In the genomic region with DNA sequence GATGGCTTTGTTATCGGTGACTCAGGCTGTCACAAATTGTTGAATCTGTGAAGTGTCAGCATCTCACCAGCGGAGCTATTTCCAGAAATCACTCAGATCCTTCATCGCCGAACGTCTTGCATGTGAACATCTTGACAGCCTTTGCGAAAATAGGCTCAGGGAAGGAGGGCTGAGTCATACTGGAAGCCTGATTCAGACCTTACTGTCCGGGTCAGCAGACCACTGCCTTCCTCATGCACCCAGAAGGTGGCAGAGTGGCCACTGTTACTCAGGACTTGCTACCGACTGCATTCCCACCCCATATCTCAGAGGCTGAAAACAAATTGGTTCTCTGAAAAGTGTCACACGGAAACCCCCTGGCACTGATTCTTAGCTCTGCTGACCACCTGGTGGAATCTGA, we compare ENCODE assay signal across 9 mouse cellular contexts. TPM values are rescaled to one million over a fixed set of nuclear protein-coding genes. Genes with fewer than 3 reads are reported as not detected.
DNase-seq lines count a peak whose midpoint lies in the region; ATAC-seq lines count a peak whose summit lies in the region.
"Had no signal": no experiment of that assay in that cellular context is flagged by ENCODE, and none has a peak within 500 bp of the region (broad histone marks: within the 10 kb centered on the region; RNA-seq: fewer than 3 reads in every experiment).

No protein-coding gene starts in this region.

- ATAC-seq in erythroblast, adult 5-6 weeks (replicated peaks; ENCODE audit: low FRiP score, poor library complexity, severe bottlenecking) = no peak
- ATAC-seq: midbrain, embryonic 13.5 days had no signal

- peak; percentile 11 to 19 for DNase-seq in cerebellum, postnatal 14 days
- no peak for DNase-seq in cerebellum, adult 9-11 months
- peak; percentile 82 for DNase-seq in A20 (ENCODE audit: low read depth, low spot score)
- peak; percentile 20 to 28 for DNase-seq in frontal cortex, postnatal 10 days (ENCODE audit: low spot score in 2 of 2)
- DNase-seq in left cerebral cortex, adult 9 months (ENCODE audit: low spot score in 2 of 2) = peak; percentile 51 to 58
- DNase-seq in T-cell, adult 2 months (ENCODE audit: low spot score) = no peak
- DNase-seq in urinary bladder, adult 2 months (ENCODE audit: low spot score) = no peak

RNA-seq across cellular contexts. Expression of gene Dusp22, which starts 55.9 kb away (rescaled TPM):
- 32.9 and 37.0 TPM in 2 replicates for polyA plus RNA-seq in urinary bladder, adult 2 months (2012; rRNA removed)
- 2.1 and 10.0 TPM in 2 replicates for total RNA-seq in erythroblast, adult 5-6 weeks (2015; ENCODE audit: low replicate concordance)
- total RNA-seq in erythroblast, adult 5-6 weeks (2017; ENCODE audit: low replicate concordance) = 1.1 and 4.5 TPM in 2 replicates

RNA-seq across cellular contexts. Expression of gene Uqcrfs1, which starts 58.8 kb away (rescaled TPM):
- polyA plus RNA-seq in urinary bladder, adult 2 months (2012; rRNA removed) = 127 and 137 TPM in 2 replicates
- total RNA-seq in erythroblast, adult 5-6 weeks (2015; ENCODE audit: low replicate concordance) = 54.1 and 56.7 TPM in 2 replicates
- 30.5 and 49.2 TPM in 2 replicates for total RNA-seq in erythroblast, adult 5-6 weeks (2017; ENCODE audit: low replicate concordance)

Comparison
In these comparisons a context has a peak if more than half of its experiments do, and no peak if none do; other contexts are left out.
1. DNase-seq: peak in cerebellum, postnatal 14 days (2 of 2), A20 (single experiment), frontal cortex, postnatal 10 days (2 of 2) and left cerebral cortex, adult 9 months (2 of 2); none in cerebellum, adult 9-11 months (single experiment), T-cell, adult 2 months (single experiment) and urinary bladder, adult 2 months (single experiment).